Mouse (Mus musculus) lung, adult 2 months (tissue): ENCODE data around the gene Oma1.
A peak's percentile ranks its signal among the peaks of the same experiment; 100 is the strongest.

Source experiments
- CTCF ChIP-seq: fragments of 200-500 bp; IDR thresholded peaks from 2 replicates; pipeline ENCODE4 v1.5.1; 2011; ENCODE audit warnings: mild to moderate bottlenecking, low read length, control low read depth; ENCODE audit not compliant: insufficient read depth
- POLR2A ChIP-seq: fragments of 200-500 bp; IDR thresholded peaks from 2 replicates; pipeline ENCODE4 v1.6.1; 2011; ENCODE audit warnings: low read depth, mild to moderate bottlenecking, control low read depth, low read length, borderline replicate concordance; ENCODE audit errors: extremely low read depth

DNA sequence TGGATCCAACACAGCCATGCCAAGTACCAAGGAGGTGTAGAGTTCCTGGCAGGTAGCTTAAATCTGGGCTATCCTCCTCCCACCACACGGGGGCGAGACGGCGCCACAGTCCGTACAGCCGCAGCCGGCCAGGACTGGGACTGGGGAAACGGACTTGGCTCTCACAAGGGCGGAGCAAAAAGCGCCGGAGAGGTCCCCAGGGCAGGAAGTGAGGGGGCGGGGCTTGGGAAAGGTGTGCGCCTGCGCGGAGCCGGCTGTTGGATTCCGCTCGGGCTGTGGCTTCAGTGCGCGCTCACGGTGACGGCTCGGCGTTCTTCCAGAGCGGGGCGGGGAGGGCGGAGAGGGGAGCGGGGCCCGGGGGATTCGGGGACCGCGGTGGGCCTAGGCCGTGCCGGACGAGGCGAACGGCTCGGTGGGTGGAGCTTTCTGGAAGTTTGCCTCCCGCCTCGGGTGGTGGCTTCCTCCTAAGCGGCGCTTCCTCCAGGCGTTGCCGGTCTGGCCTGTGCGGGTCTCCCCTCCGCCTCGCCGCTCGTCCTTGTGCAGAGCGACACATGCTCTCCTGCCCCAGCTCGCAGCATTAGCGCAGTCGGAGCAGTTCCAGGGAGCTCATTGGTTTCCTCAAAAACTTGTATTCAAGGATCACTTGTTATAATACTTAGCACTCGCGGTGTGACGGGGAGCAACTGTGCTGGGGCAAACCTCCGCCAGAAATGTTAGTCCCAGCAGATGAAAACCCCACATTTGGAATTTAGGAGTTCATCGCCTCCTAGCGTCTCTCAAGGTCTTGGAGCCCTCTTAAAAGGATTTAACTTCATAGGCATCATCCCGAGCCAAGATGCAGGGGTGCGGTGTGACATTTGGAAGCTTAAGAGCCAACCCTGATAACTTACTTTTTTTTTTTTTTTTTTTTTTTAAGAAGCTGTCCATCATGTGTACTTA, at the start of gene Oma1:
- peak; percentile 35; the same call in 1 of the 2 replicates for TF ChIP-seq POLR2A
- TF ChIP-seq CTCF, result peak; percentile 75
